Mouse (Mus musculus) cerebellum, adult (tissue): ENCODE data around the gene Efhc2.

ENCODE experiments used
- ATAC-seq: cut with Nextera tagmentation; 2 replicates; pipeline ENCODE4 v1.9.2; 2017; ENCODE audit warnings: mild to moderate bottlenecking, moderate library complexity, mixed read lengths; ENCODE audit not compliant: insufficient number of reproducible peaks, low FRiP score, low TSS enrichment

Gene Efhc2

GRCm38 (mm10) chrX:17319126-17319583, at the start of gene Efhc2:
TSS of gene Efhc2 (minus strand) at chrX:17319368.
- ATAC-seq: peak; percentile 66

- no peak for ATAC-seq
Observed at GRCm38 (mm10) chrX:17365114-17365513, 45.9 kb upstream of the Efhc2 start.

- ATAC-seq: no peak
Observed at GRCm38 (mm10) chrX:17300349-17300880, 18.8 kb downstream of the Efhc2 start.

- no peak for ATAC-seq
Observed at GRCm38 (mm10) chrX:17283899-17284298, 35.3 kb downstream of the Efhc2 start.

GRCm38 (mm10) chrX:17225141-17225540, 94.0 kb downstream of the Efhc2 start:
- no peak; the same call in 1 of the 2 replicates for ATAC-seq

GRCm38 (mm10) chrX:17217451-17217850, 101.7 kb downstream of the Efhc2 start:
- no peak for ATAC-seq

GRCm38 (mm10) chrX:17213515-17213914, 105.7 kb downstream of the Efhc2 start:
- ATAC-seq: no peak

GRCm38 (mm10) chrX:17175748-17176147, 143.4 kb downstream of the Efhc2 start:
- no peak for ATAC-seq

GRCm38 (mm10) chrX:17165638-17166037, 153.5 kb downstream of the Efhc2 start:
- ATAC-seq: no peak
